Mouse (Mus musculus) induced T-regulatory cell, adult 2 months (primary cell): Measurements from ENCODE around the gene Cib2.
A peak's percentile ranks its signal among the peaks of the same experiment; 100 is the strongest.
"Not testable (repeated sequence)": the region's sequence is repeated elsewhere in the genome, so short reads cannot be mapped to it uniquely, and the experiment has no call there.

Experiments
- DNase-seq: peaks from one replicate; pipeline ENCODE4 v3.0.0-alpha.2; 2012; ENCODE audit warnings: low read depth

Cib2 gene

DNA sequence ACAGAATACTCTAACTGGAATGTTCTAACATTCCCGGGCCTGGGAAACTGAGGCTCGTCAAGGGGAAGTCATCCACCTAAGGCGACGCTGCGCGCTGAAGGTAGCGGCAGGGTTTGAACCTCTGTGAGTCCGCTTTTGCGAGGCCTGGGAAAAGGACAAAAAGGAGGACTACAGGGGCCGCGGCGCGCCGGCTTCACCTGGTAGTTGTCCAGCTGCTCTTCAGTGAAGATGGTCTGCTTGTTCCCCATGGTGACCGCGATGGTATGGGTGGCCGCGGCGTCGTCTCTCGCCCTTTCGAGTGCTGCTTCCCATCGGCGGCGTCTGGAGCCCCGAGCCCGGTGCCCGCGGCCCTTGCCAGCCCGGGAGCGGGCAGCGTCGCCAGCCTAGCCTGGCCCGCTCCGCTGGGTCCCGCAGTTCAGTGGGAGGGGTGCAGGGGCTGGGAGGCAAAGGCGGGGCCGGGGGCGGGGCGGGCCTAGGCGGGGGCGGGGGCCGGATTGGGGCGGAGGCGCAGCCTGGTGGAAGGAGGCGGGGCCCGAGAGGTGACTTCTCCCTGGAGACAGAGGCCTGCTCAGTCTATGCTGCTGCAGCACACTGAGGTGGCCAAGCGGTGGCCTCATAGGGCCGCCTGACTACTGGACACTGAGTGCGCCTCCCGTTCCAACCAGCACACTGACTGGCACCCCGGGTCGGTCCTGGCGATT, at the start of gene Cib2:
Cib2 (minus strand) TSS at position 448 of the 701 bp plus-strand sequence.
- DNase-seq: peak; percentile 82

GRCm38 (mm10) chr9:54604886-54605285, 44.9 kb upstream of the Cib2 start:
- peak; percentile 63 for DNase-seq

DNA sequence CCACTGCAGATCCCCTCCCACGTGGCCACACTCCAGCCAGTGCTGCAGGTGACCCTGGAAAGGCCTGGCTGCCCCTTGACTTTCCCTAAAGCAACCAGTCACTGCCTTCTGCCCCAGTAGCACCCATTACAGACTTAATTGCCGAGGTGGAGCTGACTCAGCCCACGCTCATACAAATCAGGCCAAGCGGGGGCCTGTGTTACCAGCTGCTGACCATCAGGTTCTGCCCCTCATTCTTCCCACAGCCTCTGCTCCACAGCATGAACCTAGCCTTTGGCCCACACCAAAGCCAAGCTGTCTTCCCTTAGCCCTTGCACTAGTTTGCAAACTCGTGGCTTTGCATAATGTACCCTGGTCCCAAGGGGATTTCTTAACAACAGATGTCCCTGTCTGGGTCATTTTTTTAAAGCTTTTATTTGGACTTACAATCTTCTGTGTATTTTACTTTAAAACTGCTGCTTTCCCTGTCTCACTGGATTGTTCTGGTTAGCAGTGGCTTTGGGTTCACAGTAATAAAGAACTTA, 44.2 kb upstream of the Cib2 start:
- no peak for DNase-seq

DNA sequence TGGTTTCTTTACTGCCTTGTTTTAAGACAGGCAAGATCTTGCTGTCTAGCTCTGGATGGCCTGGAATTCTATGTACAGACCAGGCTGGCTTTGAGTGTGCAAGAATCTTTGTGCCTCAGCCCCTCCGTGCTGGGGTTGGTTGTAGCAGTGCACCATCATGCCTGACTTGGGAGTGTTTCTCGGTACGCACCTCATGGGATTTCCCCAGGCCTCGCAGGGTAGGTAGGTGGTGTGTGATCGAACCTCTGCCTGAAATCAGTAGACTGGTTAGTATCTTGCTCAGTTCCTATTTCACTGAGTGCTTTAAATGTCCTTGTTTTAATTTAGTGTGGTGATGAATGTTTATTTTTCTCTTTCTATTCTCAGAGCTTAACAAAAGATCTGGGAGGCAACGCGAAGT, 42.9 kb upstream of the Cib2 start:
- no peak for DNase-seq

- DNase-seq: no peak
Measured at GRCm38 (mm10) chr9:54602386-54602785, 42.4 kb upstream of the Cib2 start.

DNA sequence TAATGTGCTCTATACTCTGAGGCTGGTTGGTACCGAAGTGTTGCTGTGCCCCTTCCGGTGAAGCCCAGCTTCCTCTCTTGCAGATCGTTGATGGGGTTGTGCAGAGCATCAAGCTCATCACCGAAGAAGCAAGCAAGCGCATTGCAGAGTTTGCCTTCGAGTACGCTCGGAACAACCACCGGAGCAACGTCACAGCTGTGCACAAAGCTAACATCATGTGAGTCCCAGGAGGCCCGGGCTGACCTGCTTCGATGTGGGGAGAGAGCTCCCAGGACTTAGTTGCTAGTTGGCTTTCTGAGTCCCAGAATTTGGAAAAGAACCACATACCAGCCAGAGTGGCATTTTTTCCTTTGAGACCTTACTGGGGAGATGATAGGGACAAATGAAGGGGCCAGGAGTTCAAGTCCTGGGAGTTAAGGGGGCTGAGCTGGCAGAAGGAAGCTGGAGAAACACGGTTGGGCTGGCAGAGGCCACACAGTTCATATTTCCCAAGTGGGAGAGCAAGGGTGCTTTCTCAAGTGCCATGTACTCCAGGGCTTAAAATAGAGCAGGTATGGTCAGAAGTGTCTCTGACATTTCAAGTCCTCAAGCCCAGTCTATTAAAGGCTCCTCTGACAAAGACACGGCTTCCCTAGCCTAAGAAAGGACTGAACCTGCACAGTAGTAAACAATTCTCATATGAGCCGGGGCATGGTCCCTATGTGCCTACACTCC, 36.9 kb upstream of the Cib2 start:
- no peak for DNase-seq

- DNase-seq: not testable (repeated sequence)
Measured at GRCm38 (mm10) chr9:54593652-54594051, 33.6 kb upstream of the Cib2 start.

- no peak for DNase-seq
Measured at GRCm38 (mm10) chr9:54587863-54588262, 27.8 kb upstream of the Cib2 start.

DNA sequence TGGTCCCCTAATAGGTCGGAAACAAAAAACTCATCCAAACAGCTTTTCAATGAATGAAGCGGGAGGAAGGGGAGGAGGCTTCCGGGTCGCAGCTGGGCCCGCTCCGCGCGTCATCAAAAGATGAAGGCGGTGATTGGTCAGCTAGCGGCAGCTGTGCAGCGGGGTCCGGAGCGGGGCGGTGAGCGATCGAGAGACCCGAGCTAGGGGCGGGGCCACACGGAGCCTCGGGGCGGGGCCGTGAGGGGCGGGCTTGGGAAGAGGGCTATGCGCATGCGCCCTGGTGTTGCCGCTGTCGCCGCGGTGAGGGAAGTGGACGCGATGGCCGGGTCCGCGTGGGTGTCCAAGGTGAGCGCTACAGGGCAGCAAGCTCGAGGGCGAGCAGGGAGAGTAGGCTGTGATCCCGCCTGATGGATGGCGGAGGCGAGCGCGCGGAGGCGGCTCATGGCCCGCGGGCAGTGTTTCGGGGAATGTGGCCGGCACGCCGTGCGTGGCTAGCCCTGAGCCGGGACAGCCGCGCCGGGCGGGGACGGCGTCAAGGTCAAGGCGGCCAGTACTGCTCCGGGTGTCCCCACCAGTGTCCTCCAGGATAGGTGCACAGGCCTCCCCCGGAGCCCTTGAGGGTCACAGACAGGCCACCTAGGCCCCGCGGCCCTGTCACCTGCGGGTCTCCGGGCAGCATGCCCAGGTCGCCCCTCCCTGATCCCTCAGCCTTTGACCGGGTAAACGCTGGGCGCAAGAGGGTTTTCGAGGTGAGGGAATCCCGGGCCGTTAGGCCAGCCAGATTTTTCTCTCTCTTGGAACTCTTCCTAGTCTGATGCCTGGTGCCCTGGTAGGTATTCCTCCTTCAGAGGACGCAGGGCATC, 26.4 kb upstream of the Cib2 start, which contains the start of gene Idh3a:
Idh3a (plus strand) TSS at position 136 of the 863 bp plus-strand sequence.
- DNase-seq: peak; percentile 98

DNA sequence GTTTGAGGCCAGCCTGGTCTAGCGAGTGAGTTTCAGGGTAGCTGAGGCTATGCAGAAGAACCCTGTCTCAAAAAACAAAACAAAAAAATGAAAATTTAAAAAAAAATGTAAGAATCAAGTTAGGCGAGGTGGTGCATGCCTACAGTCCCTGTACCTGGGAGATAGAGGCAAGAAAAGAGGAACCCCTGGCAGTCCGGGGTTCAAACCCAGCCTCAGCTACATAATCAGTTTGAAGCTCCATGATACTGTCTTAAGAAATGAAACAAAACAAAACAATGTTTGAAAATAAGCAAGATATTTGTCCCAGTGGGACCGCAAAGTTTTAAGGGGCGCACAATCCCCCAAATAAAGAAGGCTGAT, 25.8 kb upstream of the Cib2 start:
- DNase-seq: no peak

DNA sequence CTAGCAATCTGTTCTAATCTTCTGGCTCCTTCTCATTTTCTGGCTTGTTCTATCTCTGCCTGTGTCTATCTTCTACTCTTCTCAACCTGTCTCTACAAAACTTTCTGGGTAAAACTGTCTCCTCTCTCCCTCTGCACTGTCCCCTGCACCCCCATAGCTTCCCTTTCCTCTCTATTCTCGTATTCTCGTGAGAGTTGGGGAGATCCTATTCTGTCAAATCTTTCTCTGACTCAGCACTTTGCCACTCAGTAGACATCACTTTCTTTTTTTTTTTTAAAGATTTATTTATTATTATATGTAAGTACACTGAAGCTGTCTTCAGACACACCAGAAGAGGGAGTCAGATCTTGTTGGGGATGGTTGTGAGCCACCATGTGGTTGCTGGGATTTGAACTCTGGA, 24.1 kb upstream of the Cib2 start:
- DNase-seq: not testable (repeated sequence)

DNA sequence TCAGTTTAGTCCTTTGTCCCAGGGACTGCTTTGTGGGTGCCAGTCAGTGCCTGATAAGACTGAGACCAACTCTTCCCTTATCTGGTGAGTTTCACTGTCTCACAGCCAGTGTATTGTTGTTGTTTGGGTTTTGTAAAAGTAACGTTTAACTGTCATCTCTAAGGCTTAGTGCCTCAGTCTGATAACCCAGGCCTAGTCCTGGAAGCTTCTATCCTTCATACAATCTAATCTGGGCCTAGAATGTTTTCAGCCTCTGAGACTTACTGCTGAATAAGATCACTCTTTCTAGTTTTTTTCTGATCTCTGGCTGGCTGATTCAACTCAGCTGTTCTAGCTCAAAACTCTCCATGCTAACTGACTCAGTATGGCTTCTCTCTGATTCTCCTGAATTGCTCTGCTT, 23.7 kb upstream of the Cib2 start:
- DNase-seq: no peak

DNA sequence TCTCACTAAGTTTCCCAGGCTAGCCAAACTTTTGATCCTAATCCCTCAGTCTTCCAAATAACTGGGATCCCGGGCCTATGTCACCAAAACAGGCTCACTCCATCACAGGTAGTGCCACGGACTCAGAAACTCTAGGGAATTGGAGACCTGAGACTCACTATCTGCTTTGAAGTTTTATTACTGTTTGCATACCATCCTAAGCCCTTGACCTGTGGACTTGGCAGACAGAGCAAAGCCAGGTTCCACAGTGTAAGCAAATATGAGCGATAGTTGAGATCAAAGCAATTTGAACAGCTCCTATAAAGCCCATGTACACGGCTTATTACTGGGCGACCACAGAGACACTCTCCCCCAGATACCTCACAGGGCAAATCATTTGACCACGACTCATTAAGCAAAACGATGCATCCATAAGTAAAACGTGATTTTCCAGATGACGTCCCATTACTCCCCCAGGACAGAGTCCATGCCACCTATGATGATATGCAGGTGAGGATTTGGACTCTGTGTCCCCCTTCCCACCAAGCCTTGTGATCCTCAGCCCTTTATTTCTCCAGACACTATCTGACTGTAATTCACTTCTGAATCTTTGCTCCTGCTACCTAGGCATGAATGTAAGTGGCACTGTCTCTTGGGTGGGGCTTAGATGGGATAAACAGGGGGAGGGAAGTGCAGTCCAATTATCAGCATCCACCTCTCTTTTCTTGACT, 11.3 kb upstream of the Cib2 start:
- DNase-seq: no peak

DNA sequence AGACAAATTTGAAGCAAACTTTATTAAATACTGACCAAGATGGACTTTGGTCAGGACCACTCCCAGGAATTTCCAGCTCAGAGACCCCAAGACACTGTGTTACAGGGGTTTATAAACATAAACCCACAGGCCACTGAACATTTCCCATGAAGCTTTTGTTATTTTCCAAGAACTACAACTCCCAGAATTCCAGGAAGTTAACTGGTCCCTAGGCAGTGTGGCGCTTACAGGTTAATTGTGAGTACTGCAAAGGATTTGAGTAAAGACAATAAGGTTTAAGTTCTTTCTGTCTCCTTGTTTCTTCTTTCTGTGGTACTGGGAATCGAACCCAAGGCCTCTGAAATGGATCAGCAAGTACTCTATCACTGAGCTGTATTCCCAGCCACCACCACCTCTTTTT, 8.7 kb upstream of the Cib2 start:
- DNase-seq: no peak

GRCm38 (mm10) chr9:54566958-54567357, 6.9 kb upstream of the Cib2 start:
- no peak for DNase-seq

GRCm38 (mm10) chr9:54560831-54561601, 998 bp upstream of the Cib2 start:
- DNase-seq: no peak

DNA sequence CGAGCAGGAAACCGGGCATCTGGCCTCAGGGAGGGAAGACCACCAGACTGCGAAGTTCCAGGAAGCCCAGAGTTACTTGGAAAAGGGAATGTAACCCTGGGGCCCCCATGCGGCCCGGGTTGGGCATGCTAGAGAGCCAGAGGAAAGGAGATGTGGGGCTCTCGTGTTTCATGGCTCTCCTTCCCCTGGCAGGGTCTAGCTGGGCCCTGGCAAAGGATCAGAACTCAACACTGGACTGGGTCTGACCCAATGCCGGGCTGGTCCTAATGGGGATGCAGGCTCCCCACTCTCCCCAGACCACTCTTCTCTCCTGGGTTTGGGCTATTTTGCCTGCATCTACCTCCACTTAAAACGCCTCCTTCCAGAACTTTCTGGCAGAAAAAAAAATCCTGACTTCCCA, 1.3 kb downstream of the Cib2 start:
- no peak for DNase-seq

GRCm38 (mm10) chr9:54555044-54555443, 5.0 kb downstream of the Cib2 start:
- DNase-seq: no peak

DNA sequence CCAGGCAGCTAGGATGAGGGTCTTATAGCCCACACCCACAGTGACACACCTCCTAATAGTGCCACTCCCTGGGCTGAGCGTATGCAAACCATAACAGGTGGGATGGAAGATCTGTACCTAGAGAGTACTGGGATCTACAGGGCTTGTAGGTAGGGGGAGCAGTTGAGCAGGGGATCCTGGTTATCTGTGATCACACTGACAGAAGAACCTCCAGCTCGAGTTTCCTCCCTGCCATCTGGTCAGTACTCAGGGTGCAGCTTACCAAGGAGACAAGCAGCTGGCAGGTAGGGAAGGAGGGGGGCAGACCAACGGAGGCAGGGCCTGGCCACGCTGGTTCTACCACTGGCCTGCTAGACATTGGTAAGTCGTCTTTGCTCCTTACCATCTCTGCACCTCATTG, 7.6 kb downstream of the Cib2 start:
- DNase-seq: peak; percentile 56

DNA sequence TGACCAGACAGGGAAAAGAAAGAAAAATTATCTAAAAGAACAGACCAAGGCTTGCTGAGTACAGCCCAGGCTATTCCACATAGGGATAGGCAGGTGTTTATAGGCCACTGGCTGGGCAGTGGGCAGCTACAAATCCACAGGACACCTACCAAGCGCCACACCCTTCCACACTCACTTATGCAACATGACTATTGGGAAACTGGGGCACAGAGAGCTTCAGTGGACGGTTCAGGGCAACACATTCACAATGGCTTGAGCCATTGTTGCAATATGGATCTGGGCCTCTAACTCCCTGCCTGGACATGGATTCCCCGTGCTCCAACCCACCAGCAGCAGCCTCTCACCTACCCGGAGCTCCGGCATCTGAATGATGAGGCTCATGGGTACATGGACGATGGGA, 10.6 kb downstream of the Cib2 start:
- no peak for DNase-seq

- peak; percentile 73 for DNase-seq
Measured at GRCm38 (mm10) chr9:54547536-54547935, 12.5 kb downstream of the Cib2 start.
